Mouse (Mus musculus) C2C12 (cell line): Measurements from ENCODE around the gene Slc22a18.

ENCODE experiments used
- CTCF ChIP-seq: IDR thresholded peaks from one replicate; pipeline ENCODE4 v1.5.1; 2011; ENCODE audit not compliant: control insufficient read depth, insufficient read depth, insufficient read length
- USF1 ChIP-seq: IDR thresholded peaks from one replicate; pipeline ENCODE4 v1.6.1; 2011; ENCODE audit warnings: low read depth, mild to moderate bottlenecking, control low read depth, moderate library complexity

DNA sequence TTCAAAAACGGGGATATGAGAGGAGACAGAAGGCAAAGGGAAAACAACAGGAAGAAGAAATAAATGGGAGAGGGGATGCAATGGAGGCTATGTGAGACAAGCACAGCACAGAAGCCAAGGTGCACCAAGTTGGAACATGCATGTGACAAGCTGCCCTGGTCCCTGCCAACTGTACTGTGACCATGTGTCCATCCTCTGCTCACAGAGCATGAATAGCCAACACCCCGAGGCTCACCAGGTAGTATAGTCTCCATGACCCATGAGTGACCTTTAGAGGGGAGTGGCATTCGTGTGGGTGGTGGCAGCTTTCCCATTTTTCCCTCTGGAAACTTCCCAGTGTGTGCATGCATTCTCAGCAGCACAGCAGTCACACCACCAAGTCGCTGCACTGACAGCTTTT, 45.8 kb downstream of the Slc22a18 start:
- no peak for TF ChIP-seq CTCF
- TF ChIP-seq USF1 = no peak
